Mouse (Mus musculus) CD4-positive, CD25-positive, alpha-beta regulatory T cell, adult 9 weeks (primary cell): Measurements from ENCODE around the gene Shisa2. TPM values are rescaled to one million over a fixed set of nuclear protein-coding genes. Genes with fewer than 3 reads are reported as not detected.

Experiments used
- polyA plus RNA-seq: library from polyadenylated mRNA; unstranded; fragments of 100-300 nt; shearing (Covaris generic); gene quantifications from one replicate; pipeline ENCODE4 v1.2.1, GENCODE M21; 2017

Gene Shisa2
- not detected for polyA plus RNA-seq

GRCm38 (mm10) chr14:59625158-59625805, at the start of gene Shisa2:
Gene Shisa2 (plus strand): TSS chr14:59625308.

GRCm38 (mm10) chr14:59597398-59598259, 27.5 kb upstream of the Shisa2 start, which contains the start of gene Cdadc1:
Gene Cdadc1 (minus strand): TSS chr14:59597959.

Other genes starting within 250 kb of the Shisa2 start
- gene Phf11c, start 229.9 kb upstream of the Shisa2 start, polyA plus RNA-seq, result 27.4 TPM
- gene Setdb2, start 184.4 kb upstream of the Shisa2 start, polyA plus RNA-seq, result 25.8 TPM
- 74.8 TPM for gene Cab39l, start 184.3 kb upstream of the Shisa2 start, polyA plus RNA-seq
- gene Cdadc1, start 27.3 kb upstream of the Shisa2 start, polyA plus RNA-seq, result 42.9 TPM